Mouse (Mus musculus): ENCODE measurements around the gene Serinc1.
A peak's percentile ranks its signal among the peaks of the same experiment; 100 is the strongest.
"Not testable (repeated sequence)": the region's sequence is repeated elsewhere in the genome, so short reads cannot be mapped to it uniquely, and the experiment has no call there.

The Serinc1 gene

DNA sequence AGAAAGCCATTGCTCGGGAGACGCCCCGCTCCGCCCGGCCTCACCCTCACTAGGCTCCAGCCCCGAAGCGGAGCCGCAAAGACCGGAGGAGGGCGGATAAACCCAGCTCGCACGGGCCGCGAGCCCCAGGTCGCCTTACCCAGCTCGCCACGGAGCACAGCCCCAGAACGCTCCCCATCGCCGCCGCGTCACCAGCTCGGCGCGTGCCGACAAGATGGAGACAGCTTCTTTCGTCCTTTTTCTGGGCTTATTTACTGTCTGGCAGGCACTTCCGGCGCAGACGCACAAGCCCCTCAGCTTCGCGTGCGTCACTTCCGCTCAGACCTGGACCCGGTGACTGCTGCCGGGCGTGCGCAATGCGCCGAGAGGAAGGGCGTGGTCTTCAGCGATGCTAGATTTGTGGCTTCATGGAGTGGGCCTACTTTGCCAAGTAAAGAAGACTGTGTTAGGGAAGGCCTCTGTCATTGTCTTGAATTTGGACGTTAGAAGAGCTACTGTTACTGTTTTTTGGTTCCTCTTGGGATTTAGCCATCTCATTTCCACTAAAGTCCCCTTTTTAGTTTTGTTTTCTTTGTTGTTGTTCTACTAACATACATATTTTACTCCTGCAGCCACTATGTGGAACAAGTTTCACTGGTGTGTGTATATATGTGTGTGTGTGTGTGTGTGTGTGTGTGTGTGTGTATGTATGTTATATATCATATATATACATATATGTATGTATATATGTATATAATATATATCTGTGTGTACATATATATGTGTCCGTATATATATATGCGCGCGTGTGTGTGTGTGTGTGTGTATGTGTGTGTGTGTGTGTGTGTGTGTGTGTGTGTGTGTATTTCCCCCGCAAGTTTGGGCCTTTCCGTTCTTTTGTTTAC is at the start of gene Serinc1:
Gene Serinc1 (minus strand): TSS at position 313 of the 884 bp plus-strand sequence.
- DNase-seq: peak; percentile 94 to 96

DNA sequence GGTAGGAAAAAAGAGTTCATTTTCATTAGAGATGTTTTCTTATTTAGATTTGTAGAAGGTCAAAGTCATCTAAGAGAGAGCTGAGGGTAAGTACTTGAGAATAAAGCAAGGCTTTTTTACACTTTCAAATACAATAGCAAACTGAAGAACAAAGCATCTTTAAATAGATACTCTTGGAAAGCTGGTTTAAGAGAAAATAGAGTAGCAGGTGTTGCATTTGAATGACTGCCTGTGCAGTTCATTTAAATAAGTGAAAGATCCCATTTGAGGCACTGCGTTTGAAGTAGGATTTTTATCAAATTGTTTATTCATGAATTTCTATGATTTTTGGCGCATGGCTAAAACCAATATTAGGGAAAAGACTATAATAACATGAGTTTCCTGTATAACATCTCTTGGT is 44.4 kb upstream of the Serinc1 start:
- no peak for DNase-seq

DNA sequence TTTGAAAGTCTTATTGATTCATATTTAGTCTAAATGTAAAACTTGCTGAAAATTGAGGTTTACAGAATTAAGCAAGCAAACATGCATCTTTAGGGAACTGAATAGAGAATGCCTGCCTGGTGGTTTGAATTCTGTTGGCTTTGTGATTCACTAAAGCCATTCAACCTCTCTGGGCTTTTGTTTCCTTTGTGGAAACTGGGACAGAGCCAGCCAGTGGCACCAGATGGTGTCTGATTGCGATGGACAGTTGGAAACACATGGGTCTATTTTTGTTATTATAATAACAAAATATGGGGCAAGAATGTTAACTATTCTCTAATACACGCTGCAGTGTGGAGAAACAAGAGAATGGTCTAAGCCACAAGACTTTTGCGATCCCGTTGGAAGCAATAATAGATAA is 39.8 kb upstream of the Serinc1 start:
- no peak for DNase-seq

DNA sequence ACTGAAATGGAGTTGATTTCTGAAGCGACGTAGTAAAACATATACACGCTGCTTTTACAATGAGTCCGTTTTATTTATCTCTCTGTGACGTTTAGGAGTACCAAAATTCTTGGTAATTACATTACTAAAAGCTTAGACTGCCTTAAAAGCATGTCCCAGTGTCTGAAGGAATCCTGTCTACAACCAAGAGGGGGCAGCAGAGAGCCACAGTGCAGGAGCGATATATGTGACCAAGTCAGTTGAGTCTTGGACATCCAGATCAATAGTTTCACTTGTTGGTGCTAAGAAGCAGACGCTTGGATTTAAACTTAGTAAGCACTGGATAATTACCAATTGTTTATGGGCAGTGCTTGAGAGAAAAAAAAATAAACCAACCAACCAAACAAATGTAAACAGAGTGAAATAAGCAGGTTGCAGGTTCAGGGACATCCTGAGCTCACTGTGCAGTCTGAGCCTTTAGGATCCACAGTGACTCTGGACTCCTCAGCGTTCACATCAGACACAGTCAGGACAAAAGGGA is 38.9 kb upstream of the Serinc1 start:
- DNase-seq: peak; percentile 61 to 69

DNA sequence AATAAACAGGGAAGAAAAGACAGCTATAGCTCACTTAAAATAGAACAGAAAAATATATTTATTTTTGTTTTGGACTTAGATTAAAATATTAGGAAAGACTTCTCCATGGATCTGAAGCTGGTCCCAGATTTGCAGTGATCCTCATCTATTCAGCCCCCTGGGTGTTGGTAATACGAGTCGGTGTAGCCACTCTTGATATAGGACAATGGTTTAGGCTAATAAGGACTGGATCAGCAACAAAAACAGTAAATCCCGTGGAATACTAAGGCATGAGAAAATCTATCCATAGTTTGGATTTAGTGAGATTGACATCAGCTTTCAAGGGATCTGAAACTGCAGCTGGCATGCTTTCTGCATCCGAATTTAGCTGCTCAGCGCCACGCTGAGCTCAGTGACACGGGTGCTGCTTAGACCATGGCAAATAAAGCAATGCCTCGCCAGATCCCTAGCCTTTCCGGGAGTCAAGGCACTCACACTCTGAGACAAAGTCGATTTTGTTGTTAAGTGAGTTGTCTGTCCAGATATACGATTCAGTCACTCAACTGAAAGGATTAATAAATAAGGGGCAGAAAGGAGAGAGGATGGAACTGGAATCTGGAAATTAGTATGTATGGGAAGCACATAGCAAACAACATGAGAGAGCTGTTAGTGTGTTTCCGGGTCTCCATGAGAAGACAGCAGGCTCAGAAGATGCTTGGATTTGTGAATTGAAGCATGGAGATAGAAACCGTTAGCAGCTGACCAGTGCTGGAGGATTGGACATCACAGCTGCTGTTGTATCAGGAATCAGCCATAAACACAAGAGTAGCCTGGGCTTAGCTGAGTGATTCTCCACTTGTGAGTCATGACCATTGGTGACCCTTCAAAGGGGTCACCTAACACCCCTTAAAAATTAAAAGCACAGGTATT is 36.9 kb upstream of the Serinc1 start:
- DNase-seq: no peak

DNA sequence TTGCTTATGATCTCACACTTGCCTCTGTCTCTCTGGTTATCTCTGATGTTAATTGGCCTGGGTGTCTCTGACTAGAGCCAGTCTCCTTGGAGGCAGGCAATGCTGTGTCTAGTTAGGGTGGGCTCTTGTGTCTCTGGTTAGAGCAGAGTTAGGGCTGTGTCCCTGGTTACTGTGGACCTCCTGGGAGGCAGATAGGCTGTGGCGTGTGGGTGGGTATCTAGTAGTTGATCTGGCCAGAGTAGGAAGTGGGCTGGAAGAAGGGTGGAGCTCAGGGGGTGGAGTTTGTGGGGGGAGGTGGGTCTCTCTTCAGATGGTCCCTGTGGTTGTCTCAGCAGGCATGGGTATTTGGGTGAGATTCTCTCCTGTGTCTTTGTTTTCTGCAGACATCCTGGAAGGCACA is 33.9 kb upstream of the Serinc1 start:
- DNase-seq: no peak

DNA sequence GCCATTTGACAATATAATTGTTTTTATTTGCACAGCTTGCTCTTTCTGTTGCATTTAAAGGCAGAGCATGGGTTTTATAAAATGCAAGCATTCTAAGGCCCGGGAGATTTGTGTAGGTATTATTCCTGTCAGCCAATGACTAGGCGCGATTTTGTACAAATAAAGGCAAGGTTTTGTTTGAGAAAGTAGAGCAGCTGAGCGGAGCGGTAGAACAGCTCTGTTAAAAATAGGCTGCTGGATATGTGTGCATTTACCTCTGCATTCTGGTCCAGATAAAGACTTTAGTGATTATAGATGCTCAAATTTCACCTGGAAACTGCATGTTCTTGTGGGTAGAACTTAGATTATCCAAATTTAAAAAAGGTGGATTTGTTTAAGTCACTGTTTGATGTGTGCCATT is 25.3 kb upstream of the Serinc1 start:
- no peak for DNase-seq

DNA sequence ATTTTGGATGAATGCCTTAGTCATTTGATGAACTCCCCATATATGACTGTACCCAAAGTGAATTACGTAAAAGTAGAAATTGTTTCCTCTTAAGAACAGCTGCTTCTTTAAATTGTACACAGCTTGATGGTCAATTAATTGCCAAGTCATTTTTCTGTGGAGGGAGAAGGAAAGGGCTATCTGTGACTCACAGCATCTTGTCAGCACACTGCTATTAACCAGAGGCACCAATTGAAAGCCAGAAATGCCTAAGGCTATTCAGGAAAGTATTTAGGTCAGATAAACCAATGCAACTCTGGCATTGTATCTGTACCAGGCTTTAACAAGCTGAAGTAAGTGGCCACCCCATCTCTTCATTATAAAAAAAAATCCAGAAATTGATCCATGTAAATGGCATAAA is 21.4 kb upstream of the Serinc1 start:
- no peak for DNase-seq

DNA sequence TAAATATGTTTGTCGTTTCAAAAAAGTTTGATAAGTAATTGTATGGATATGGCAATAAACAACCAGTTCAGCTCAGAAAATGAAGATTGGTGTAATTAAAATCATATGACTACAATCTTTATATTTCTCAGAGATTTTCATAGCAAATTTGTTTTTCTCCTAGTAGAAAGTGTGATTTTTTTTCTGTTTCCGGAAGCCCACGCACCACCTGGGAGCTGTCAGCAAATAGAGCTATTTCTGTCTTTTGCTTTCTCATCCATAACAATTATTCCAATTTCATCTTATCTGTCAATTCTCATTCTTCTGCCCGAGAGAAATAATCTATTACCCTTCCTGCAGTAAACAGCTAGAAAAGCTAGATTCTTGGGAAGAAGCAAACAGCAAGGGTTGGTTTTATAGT is 17.3 kb upstream of the Serinc1 start:
- no peak for DNase-seq

DNA sequence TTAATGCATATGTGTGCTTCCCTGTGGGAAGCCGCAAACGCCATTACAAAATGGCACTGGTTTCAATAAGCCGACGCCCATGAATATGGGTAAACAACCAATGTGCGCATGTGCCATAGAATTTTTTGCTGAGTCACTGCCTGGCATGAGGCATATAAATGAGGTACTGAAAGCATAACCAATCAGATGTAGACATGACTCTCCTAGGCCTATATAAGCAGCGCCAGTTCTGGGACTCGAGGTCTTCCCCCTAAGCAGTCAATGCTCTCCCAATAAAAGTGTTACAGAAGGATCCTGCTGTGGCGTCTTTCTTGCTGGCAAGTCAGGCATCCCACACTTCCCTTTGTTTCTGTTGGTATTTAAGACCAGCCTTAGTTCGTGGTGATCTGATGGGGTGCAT is 11.6 kb upstream of the Serinc1 start:
- not testable (repeated sequence) for DNase-seq

DNA sequence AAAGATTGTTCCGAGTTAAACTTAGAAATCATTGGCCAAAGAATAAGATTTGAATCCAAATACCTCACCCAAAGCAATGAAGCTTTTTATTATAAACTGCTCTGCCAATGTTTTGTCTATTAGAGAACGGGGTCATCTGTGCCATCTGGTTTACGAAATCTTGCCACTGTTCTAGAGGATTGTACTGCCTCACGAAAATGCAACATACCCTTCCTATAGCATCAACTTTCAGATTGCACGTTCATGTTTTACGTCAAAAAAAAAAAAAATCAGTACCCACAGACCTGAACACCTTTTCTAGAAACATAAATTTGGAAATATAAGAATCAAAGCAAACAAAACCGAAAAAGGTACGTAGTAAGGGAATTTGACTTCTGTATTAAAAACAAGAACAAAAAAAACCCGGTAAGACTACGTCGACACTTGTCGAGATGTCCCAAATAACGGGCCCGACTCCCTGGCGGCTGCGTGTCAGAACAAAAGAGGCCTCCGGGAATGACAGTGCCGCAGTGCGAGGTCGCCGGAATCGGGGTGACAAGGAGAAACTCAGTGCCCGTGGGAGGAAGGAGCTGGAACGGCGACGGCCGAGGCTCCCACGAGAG is 613 bp downstream of the Serinc1 start:
- DNase-seq: no peak

DNA sequence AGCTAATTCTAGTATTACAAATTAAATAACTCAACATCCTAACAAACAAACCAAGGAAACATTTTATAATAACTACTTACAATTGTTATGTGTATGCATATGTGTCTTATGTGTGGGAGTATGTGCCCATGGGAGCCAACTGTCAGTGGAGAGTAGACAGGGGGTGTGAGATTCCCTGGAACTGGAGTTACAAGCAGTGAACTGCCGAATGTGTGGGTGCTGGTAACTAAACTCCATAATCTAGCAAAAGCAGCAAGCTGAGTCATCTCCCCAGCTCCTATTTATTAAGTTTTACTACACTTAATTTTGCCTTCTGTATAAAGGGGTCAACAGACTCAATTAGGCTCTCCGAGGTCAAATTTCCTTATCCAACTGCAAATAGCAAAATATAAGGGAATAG is 1.3 kb downstream of the Serinc1 start:
- no peak for DNase-seq

DNA sequence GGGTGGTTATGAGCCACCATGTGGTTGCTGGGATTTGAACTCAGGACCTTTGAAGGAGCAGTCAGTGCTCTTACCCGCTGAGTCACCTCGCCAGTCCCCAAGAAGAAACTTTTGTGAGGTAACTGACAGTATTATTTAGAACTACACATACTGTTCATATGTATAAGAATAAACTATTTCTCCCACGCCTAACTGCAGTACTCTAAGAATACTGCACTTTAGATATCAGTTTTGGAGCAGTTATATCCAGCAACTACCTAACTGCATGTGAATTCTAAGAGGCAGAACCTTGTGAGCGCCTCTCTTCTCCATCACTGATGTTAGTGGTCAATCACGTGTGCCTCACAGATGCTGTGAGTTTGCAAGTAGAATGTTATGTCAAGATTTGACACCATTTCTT is 5.9 kb downstream of the Serinc1 start:
- no peak for DNase-seq

DNA sequence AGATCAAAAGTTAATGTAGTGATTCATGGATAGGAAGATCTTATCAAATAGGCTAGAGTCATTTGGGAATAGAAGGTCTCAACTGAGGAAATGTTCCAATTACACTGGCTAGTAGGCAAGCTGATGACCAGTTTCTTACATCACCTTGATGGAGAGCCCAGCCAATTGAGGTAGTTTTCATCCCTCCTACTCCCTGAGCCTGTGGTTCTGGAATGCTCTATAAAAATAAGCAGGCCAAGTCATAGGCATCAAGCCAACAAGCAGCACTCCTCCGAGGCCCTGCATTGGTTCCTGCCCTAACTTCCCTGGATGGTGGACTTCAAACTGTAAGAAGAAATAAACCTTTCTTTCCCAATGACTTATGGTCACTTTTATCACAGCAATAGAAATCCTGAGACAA is 17.1 kb downstream of the Serinc1 start:
- no peak for DNase-seq

DNA sequence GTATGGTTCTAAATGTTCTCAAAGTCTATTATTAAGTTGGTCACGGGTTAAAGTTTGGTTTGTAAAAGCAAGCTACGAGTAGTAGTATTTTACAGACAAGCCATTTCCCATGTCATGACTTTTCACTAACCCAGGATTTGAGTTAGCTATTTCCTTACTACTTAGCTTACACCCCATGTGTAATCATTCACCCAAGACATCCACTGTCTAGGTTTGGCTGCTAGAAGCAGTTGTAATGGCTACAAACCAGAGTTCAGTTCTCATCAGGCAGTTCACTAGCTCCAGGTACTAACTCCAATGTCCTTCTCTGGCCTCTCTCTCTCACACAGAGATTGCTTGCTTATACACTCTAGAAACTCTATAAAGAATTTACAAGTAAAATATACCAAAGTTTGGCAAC is 17.7 kb downstream of the Serinc1 start:
- no peak for DNase-seq

DNA sequence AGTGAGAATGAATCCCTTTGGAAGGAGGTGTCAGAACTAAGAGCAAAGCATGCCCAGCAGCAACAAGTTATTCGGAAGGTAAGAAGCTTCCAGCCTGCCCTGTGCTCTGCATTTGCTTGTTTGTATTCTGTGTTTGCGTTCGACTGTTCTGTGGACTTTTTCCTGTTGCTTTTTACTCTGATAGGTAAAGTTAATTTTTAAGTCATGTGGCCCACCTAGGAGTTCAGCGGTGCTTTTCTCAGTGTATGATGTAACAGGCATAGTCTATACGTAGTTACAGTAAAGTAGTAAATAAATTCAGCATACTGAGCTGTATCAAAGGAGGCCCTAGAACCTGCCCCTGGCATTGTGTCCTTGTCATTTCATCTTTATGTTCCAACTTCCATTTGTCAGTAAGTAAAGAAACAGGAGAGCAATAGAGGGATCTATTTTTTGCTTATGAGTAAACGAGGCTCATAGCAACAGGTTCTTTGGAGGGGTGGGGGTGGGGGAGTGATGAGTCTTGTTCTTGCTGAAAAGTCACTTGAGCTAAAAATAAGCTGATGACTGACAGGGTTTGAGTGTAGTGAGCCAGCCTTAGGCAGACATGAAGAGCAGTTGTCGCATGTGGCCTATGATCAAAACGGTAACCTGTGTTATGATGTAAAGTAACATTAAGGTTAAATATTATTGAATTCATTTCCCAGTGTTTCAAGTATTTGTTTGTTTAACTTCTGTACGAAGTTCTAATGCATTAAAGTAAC is 32.7 kb downstream of the Serinc1 start:
- no peak for DNase-seq

DNA sequence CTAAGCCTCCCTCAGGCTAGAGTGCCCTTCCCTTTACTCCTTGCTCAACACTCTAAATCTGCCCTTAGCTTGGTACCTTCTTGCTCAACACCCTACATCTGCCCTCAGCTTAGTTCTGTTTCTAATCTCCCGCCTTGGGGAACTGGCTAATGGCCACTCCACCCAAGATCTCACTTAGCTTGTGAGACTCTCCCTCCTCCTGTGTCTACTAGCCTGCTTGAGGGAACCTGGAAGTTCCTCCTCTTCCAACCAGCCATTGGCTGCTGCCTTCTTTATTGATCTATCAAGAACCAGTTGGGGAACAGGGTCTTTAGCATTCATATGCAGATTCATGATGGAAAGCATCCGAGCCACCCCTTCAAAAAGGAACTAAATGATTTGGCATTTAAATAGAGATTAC is 40.3 kb downstream of the Serinc1 start:
- peak; percentile 26 to 32 for DNase-seq

DNA sequence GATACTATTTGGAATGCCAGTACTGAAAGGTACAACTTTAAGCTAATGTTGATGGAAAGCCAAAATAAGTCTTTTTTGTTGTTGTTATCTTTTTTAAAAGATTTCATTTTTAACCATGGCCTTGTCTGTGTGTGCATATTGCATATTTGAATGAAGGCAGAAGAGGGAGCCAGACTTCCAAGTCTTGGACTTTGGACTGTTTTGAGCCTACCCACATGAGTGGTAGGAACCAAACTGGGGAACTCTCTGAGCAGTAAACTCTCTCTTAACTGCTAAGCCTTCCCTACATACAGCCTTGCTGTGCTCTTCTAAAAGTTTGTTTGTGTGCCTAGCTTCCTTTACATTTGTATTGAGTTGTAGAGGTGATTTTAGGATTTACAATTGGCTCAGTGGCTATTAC is 43.7 kb downstream of the Serinc1 start:
- DNase-seq: no peak

DNA sequence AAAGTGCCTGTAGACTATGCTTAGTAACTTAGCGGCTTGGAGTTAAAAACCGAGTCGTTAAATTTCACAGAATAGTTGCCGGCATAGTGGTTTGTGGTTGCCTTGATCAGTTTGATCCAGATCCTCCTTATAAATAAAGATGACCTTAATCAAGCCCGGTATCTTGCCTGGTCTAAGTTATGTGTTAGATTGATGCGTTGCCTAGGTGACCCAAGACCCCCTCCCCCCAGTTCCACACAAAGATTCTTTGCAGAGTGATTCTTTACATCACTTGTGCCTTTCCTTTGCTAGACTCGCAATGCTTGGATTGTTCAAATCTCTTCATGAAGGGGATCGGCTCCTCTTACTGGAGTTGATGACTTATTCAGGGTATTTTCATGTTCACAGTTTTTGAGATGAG is 45.1 kb downstream of the Serinc1 start:
- DNase-seq: no peak

DNA sequence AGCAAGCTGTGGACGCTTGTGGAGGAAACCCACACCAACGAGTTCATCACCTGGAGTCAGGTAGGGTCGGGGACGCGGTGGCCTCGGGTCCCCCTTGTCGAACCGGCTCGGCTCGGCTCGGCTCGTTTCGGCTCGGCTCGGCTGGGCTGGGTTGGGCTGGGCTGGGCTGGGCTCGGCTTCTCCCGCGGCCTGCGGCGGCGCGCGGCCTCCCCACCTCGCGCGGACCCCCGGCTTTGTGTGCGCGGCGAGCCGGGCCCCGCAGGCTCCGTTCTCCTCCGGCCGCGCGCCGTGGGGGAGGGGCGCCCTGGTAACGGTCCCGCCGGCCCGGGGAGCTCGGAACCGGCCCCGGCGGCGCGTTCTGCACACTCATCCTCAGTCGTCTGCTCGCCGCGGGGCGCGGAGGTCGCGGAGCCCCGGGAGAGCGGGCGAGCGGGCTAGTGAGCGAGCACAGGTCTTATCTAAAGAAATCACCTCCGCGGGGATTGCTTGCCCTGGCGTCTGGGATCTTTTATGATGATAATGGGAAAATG is 45.7 kb downstream of the Serinc1 start:
- DNase-seq: peak in 1 of 2 experiments; percentile 73

DNA sequence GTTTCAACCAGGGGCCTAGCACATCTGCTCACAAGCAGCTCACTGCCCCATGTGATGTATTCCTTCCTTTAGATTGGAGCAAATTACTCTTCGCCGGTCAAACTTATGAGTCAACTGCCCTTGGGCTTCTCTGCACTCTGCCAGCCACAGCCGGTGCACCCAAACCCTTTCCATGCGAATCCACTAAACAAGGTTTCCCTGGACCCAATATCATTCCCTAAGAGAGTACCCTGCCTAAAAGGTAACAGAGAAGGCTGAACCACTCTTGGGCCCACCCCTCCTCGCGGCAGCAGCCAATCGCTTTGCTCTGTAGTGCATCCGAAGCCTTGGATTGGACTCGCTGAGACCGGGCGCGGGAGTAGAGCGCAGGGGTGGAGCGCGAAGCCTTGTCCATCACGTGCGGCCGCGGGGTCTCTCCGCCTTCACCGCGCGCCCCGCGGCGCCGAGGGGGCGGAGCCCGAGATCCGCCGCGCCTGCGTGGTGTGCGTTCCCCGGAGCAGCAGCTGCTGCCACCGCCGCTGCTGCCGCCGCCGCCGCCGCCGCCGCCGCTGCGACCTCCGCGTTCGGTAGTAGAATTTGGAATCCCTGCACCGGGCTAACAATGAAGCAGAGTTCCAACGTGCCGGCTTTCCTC is 46.3 kb downstream of the Serinc1 start, which contains the start of gene Hsf2:
Gene Hsf2 (plus strand): TSS at position 478 of the 634 bp plus-strand sequence.
- peak; percentile 97 for DNase-seq

DNA sequence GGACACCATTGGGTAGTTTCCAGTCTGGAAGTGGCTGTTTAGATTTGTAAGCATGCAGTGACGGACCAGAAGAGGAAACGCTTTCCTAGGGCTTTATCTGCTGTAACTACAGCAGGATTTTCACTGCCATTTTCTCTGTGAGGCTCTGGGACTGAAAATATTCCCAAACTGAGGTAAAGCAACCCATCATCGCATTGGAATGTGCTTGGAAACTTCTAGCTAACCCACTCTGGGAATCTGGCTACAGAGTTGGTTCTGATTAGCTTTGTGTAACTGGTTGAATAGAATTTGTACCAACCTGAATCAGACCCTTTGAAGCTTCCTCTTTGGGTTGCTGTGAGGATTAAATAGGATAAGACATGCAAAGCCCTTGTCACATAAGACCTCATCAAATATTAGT is 47.6 kb downstream of the Serinc1 start:
- DNase-seq: no peak
